Comparison of ENCODE assay signal across 32 mouse cellular contexts in genomic region chr9:19084986-19085385, GRCm38 (mm10). TPM values are rescaled to one million over a fixed set of nuclear protein-coding genes. Genes with fewer than 3 reads are reported as not detected.
DNase-seq lines count a peak whose midpoint lies in the region; TF ChIP-seq lines count a peak whose summit lies in the region.
"Had no signal": no experiment of that assay in that cellular context is flagged by ENCODE, and none has a peak within 500 bp of the region (broad histone marks: within the 10 kb centered on the region; RNA-seq: fewer than 3 reads in every experiment).

No protein-coding gene starts in this region.

- no peak for TF ChIP-seq RAD21 in CH12.LX (IDR thresholded peaks at IDR 0.05; ENCODE audit: low read depth, low read length)

- no peaks in the 10 kb centered on the region for H3K27me3 ChIP-seq in CH12.LX (replicated peaks)
- H3K27me3 ChIP-seq: embryonic facial prominence, embryonic 13.5 days; forebrain, embryonic 12.5 days; forebrain, embryonic 15.5 days; heart, embryonic 12.5 days; heart, embryonic 15.5 days; hindbrain, embryonic 13.5 days; intestine, embryonic 15.5 days had no signal

- no peaks in the 10 kb centered on the region for H3K36me3 ChIP-seq in CH12.LX (replicated peaks in 1 of 2; ENCODE audit: control insufficient read depth in 1 of 2, insufficient read depth in 1 of 2, low read length in 1 of 2)
- H3K36me3 ChIP-seq: embryonic facial prominence, embryonic 10.5 days; embryonic facial prominence, embryonic 13.5 days; forebrain, embryonic 12.5 days; forebrain, embryonic 15.5 days; heart, embryonic 12.5 days; heart, embryonic 15.5 days; hindbrain, embryonic 10.5 days; hindbrain, embryonic 13.5 days; intestine, embryonic 15.5 days had no signal

- no peaks in the 10 kb centered on the region for H3K79me2 ChIP-seq in CH12.LX (replicated peaks; ENCODE audit: control insufficient read depth, extremely low read depth, insufficient read depth, poor library complexity, severe bottlenecking)

- dilution Hi-C loops in CH12.LX (cut with MboI; ENCODE audit: extremely low pct_ligation_motif_present, extremely low pct_unique_long_range_greater_than_20kb, low sequenced_read_pairs) = no loop called here

- DNase-seq in 416B (ENCODE audit: low read depth) (peak; percentile 6), CH12.LX (ENCODE audit: extremely low read depth) (peak; percentile 6), ES-CJ7 (ENCODE audit: low read depth, low spot score) (peak; percentile 54), R1 (ENCODE audit: low read depth, low spot score) (peak; percentile 55)
- DNase-seq in cerebellum, adult 18-20 months = no peak
- no peak for DNase-seq in cerebellum, adult 8-10 months
- no peak for DNase-seq in adrenal gland, postnatal 25 days
- DNase-seq: adrenal gland, adult 2 months; adrenal gland, postnatal 36 days; cerebellum, adult 2 months; cerebellum, postnatal 10 days; cerebellum, postnatal 36 days; embryo, embryonic 11 days; gastrocnemius, postnatal 25 days; heart, adult 18-20 months; heart, postnatal 10 days; heart, postnatal 36 days; kidney, adult 11 months had no signal

- H3K9me3 ChIP-seq in CH12.LX (replicated peaks; ENCODE audit: low read length) = peaks cover 7% of the 10 kb centered on the region
- H3K9me3 ChIP-seq: heart, embryonic 15.5 days; intestine, embryonic 15.5 days had no signal

- TF ChIP-seq EP300 in CH12.LX (IDR thresholded peaks at IDR 0.05; ENCODE audit: low read length) = no peak

- no peak for TF ChIP-seq POLR2A in CH12.LX (IDR thresholded peaks at IDR 0.05; ENCODE audit: low read depth, low read length)

- H3K4me2 ChIP-seq in CH12.LX (ENCODE audit: insufficient read depth, low read depth, poor library complexity, severe bottlenecking) = no peak overlapping the region
- H3K4me2 ChIP-seq: embryonic facial prominence, embryonic 13.5 days; forebrain, embryonic 12.5 days; forebrain, embryonic 15.5 days; heart, embryonic 12.5 days; heart, embryonic 15.5 days; hindbrain, embryonic 13.5 days; intestine, embryonic 15.5 days had no signal

- no peak for TF ChIP-seq CTCF in CH12.LX (conservative IDR thresholded peaks at IDR 0.05 in 1 of 2, IDR thresholded peaks at IDR 0.05 in 1 of 2; ENCODE audit: low read depth in 2 of 2, low read length in 2 of 2)

- no peak overlapping the region for H3K4me3 ChIP-seq in CH12.LX (replicated peaks in 1 of 3; ENCODE audit: low read depth in 2 of 3, low read length in 2 of 3, poor library complexity in 1 of 3)
- H3K4me3 ChIP-seq: embryonic facial prominence, embryonic 10.5 days; embryonic facial prominence, embryonic 13.5 days; erythroblast, embryonic 14.5 days; forebrain, embryonic 12.5 days; forebrain, embryonic 15.5 days; heart, embryonic 12.5 days; heart, embryonic 15.5 days; hindbrain, embryonic 10.5 days; hindbrain, embryonic 13.5 days; intestine, embryonic 15.5 days had no signal

- H3K4me1 ChIP-seq in CH12.LX (ENCODE audit: control insufficient read depth in 1 of 2, insufficient read depth in 2 of 2) = no peaks in the 10 kb centered on the region
- H3K4me1 ChIP-seq: embryonic facial prominence, embryonic 10.5 days; embryonic facial prominence, embryonic 13.5 days; forebrain, embryonic 12.5 days; forebrain, embryonic 15.5 days; heart, embryonic 12.5 days; heart, embryonic 15.5 days; hindbrain, embryonic 10.5 days; hindbrain, embryonic 13.5 days; intestine, embryonic 15.5 days had no signal

- no peak overlapping the region for H3K9ac ChIP-seq in CH12.LX (ENCODE audit: insufficient read depth, low read depth)
- H3K9ac ChIP-seq: embryonic facial prominence, embryonic 13.5 days; forebrain, embryonic 12.5 days; forebrain, embryonic 15.5 days; heart, embryonic 12.5 days; heart, embryonic 15.5 days; hindbrain, embryonic 13.5 days; intestine, embryonic 15.5 days had no signal

- H3K27ac ChIP-seq in CH12.LX (ENCODE audit: insufficient read depth, low read depth) = no peak overlapping the region
- H3K27ac ChIP-seq: embryonic facial prominence, embryonic 10.5 days; embryonic facial prominence, embryonic 13.5 days; forebrain, embryonic 12.5 days; forebrain, embryonic 15.5 days; heart, embryonic 15.5 days; hindbrain, embryonic 10.5 days; hindbrain, embryonic 13.5 days; intestine, embryonic 15.5 days had no signal

- in situ Hi-C loops in CH12.LX (cut with MboI; ENCODE audit: low pct_ligation_motif_present, low pct_unique_long_range_greater_than_20kb, low sequenced_read_pairs) = no loop called here

TF ChIP-seq in CH12.LX, 34 proteins besides CTCF, POLR2A, EP300 and RAD21:
- TF ChIP-seq GABPA (IDR thresholded peaks at IDR 0.05; ENCODE audit: insufficient replicate concordance, low read depth, low read length) (no peak), UBTF (IDR thresholded peaks at IDR 0.05; ENCODE audit: low read depth, low read length) (no peak), SMC3 (IDR thresholded peaks at IDR 0.05; ENCODE audit: low read depth, low read length) (no peak), MXI1 (IDR thresholded peaks at IDR 0.05; ENCODE audit: low read depth, low read length) (no peak), JUN (IDR thresholded peaks at IDR 0.05; ENCODE audit: insufficient read depth, low read depth, low read length) (no peak), IRF4 (IDR thresholded peaks at IDR 0.05; ENCODE audit: low read depth, low read length) (no peak), JUND (conservative IDR thresholded peaks at IDR 0.05; ENCODE audit: low read depth, low read length) (no peak), USF2 (conservative IDR thresholded peaks at IDR 0.05; ENCODE audit: low read depth, low read length) (no peak), POLR2AphosphoS2 (IDR thresholded peaks at IDR 0.05; ENCODE audit: low read depth, low read length) (no peak), ZNF384 (IDR thresholded peaks at IDR 0.05; ENCODE audit: low read depth, low read length) (no peak), ETS1 (conservative IDR thresholded peaks at IDR 0.05; ENCODE audit: low read depth, low read length) (no peak), KAT2A (IDR thresholded peaks at IDR 0.05; ENCODE audit: insufficient replicate concordance, low read length) (no peak), MAX (IDR thresholded peaks at IDR 0.05; ENCODE audit: low read length) (no peak), RCOR1 (conservative IDR thresholded peaks at IDR 0.05; ENCODE audit: low read depth, low read length) (no peak), CHD2 (IDR thresholded peaks at IDR 0.05; ENCODE audit: low read length) (no peak)

RNA-seq across cellular contexts. Expression of gene Olfr836, which starts 35.2 kb away (rescaled TPM):
- total RNA-seq in CH12.LX (2012; rRNA removed) = not detected in 2 replicates
- not detected in 2 replicates for total RNA-seq in CH12.LX (2014; rRNA removed)
- not detected in 2 replicates for polyA plus RNA-seq in CH12.LX (2012; ENCODE audit: insufficient read length, low read depth)
- total RNA-seq in adrenal gland, postnatal 25 days (2021) = not detected in 2 replicates
- total RNA-seq: adrenal gland, adult 2 months; adrenal gland, postnatal 36 days; gastrocnemius, adult 8-10 months; gastrocnemius, postnatal 25 days; heart, adult 18-20 months; heart, postnatal 10 days; heart, postnatal 36 days had no signal
- polyA plus RNA-seq: adrenal gland, adult 2 months; cerebellum, adult 2 months; cortical plate, adult 2 months; embryonic facial prominence, embryonic 10.5 days; embryonic facial prominence, embryonic 13.5 days; forebrain, embryonic 12.5 days; forebrain, embryonic 15.5 days; gonadal fat pad, adult 2 months; heart, embryonic 15.5 days; hindbrain, embryonic 10.5 days; hindbrain, embryonic 13.5 days; hindbrain, embryonic 16.5 days; intestine, embryonic 15.5 days had no signal

RNA-seq across cellular contexts. Expression of gene Olfr837, which starts 51.1 kb away (rescaled TPM):
- not detected in 2 replicates for total RNA-seq in CH12.LX (2012; rRNA removed)
- not detected in 2 replicates for total RNA-seq in CH12.LX (2014; rRNA removed)
- polyA plus RNA-seq in CH12.LX (2012; ENCODE audit: insufficient read length, low read depth) = not detected in 2 replicates
- not detected in 2 replicates for total RNA-seq in adrenal gland, postnatal 25 days (2021)
- total RNA-seq: adrenal gland, adult 2 months; adrenal gland, postnatal 36 days; gastrocnemius, adult 8-10 months; gastrocnemius, postnatal 25 days; heart, adult 18-20 months; heart, postnatal 10 days; heart, postnatal 36 days had no signal
- polyA plus RNA-seq: adrenal gland, adult 2 months; cerebellum, adult 2 months; cortical plate, adult 2 months; embryonic facial prominence, embryonic 10.5 days; embryonic facial prominence, embryonic 13.5 days; erythroblast, embryonic 14.5 days; forebrain, embryonic 12.5 days; forebrain, embryonic 15.5 days; gonadal fat pad, adult 2 months; heart, embryonic 12.5 days; heart, embryonic 15.5 days; hindbrain, embryonic 10.5 days; hindbrain, embryonic 13.5 days; hindbrain, embryonic 16.5 days; intestine, embryonic 15.5 days had no signal

RNA-seq across cellular contexts. Expression of gene Olfr835, which starts 52.5 kb away (rescaled TPM):
- not detected in 2 replicates for total RNA-seq in CH12.LX (2012; rRNA removed)
- not detected in 2 replicates for total RNA-seq in CH12.LX (2014; rRNA removed)
- polyA plus RNA-seq in CH12.LX (2012; ENCODE audit: insufficient read length, low read depth) = not detected in 2 replicates
- total RNA-seq in adrenal gland, postnatal 25 days (2021) = not detected in 2 replicates
- total RNA-seq: adrenal gland, adult 2 months; adrenal gland, postnatal 36 days; gastrocnemius, adult 8-10 months; gastrocnemius, postnatal 25 days; heart, adult 18-20 months; heart, postnatal 10 days; heart, postnatal 36 days had no signal
- polyA plus RNA-seq: adrenal gland, adult 2 months; cerebellum, adult 2 months; cortical plate, adult 2 months; embryonic facial prominence, embryonic 10.5 days; embryonic facial prominence, embryonic 13.5 days; erythroblast, embryonic 14.5 days; forebrain, embryonic 12.5 days; forebrain, embryonic 15.5 days; gonadal fat pad, adult 2 months; heart, embryonic 12.5 days; heart, embryonic 15.5 days; hindbrain, embryonic 10.5 days; hindbrain, embryonic 13.5 days; hindbrain, embryonic 16.5 days; intestine, embryonic 15.5 days had no signal

Comparison
In these comparisons a context has a peak if more than half of its experiments do, and no peak if none do; other contexts are left out.
1. DNase-seq: peak in 416B (single experiment), CH12.LX (single experiment), ES-CJ7 (single experiment) and R1 (single experiment); none in cerebellum, adult 18-20 months (0 of 2), cerebellum, adult 8-10 months (single experiment) and adrenal gland, postnatal 25 days (single experiment).